In genomic region chr11:97150411-97151330, GRCm38 (mm10) we compare ENCODE assay signal across 8 mouse cellular contexts. TPM values are rescaled to one million over a fixed set of nuclear protein-coding genes. Genes with fewer than 3 reads are reported as not detected.
DNase-seq lines count a peak whose midpoint lies in the region; ATAC-seq and TF ChIP-seq lines count a peak whose summit lies in the region.

No protein-coding gene starts in this region.

- in situ Hi-C loops in ES-E14 (cut with MboI; ENCODE audit: low sequenced_read_pairs in 2 of 2, unreplicated experiment in 2 of 2): loop anchor here (25.0 kb wide), 3 partner anchors 1087 to 1863 kb away; partner anchors contain the start of gene Top2a (in 1 of the 2)

- H3K9ac ChIP-seq in ES-E14 (ENCODE audit: insufficient read depth, low read depth, low read length, poor library complexity, severe bottlenecking): peak overlapping the region; percentile 86
- peak overlapping the region; percentile 85 for H3K9ac ChIP-seq in forebrain, embryonic 15.5 days (replicated peaks)
- H3K9ac ChIP-seq in lung, embryonic 15.5 days: peak overlapping the region; percentile 70

- peak overlapping the region; percentile 68 for H3K27ac ChIP-seq in ES-E14 (ENCODE audit: insufficient read depth, low read depth, low read length, poor library complexity, severe bottlenecking)
- peak overlapping the region; percentile 90 for H3K27ac ChIP-seq in forebrain, embryonic 15.5 days (replicated peaks)
- peak overlapping the region; percentile 95 for H3K27ac ChIP-seq in lung, embryonic 15.5 days

- WGBS in forebrain, embryonic 15.5 days: under 1% methylated on average over 93 of the region's 102 CpGs
- WGBS in lung, embryonic 15.5 days: under 1% methylated on average over 69 of the region's 102 CpGs

- no peak for DNase-seq in ES-E14 (ENCODE audit: low read depth, low spot score)
- DNase-seq in cerebellum, adult 11 months: peak; percentile 82
- DNase-seq in heart, postnatal 36 days: peak; percentile 41 to 55
- DNase-seq in layer of hippocampus, postnatal 10 days (ENCODE audit: low spot score in 2 of 2): peak; percentile 69 to 76
- DNase-seq in spleen, postnatal 36 days (ENCODE audit: low spot score in 2 of 2): no peak

- H3K4me1 ChIP-seq in ES-E14 (ENCODE audit: control insufficient read depth in 2 of 2, insufficient read depth in 2 of 2, low read length in 2 of 2, poor library complexity in 1 of 2): peaks cover 4 to 30% of the 10 kb centered on the region in 2 experiments; a peak in 3 of 4 replicates
- H3K4me1 ChIP-seq in forebrain, embryonic 15.5 days: peaks cover 39% of the 10 kb centered on the region
- H3K4me1 ChIP-seq in lung, embryonic 15.5 days: peaks cover 49% of the 10 kb centered on the region

- peak overlapping the region; percentile 82 for H3K4me2 ChIP-seq in forebrain, embryonic 15.5 days (replicated peaks)
- H3K4me2 ChIP-seq in lung, embryonic 15.5 days: peak overlapping the region; percentile 92

- no peaks in the 10 kb centered on the region for H3K9me3 ChIP-seq in ES-E14 (ENCODE audit: control insufficient read depth, insufficient read depth, low read depth, low read length)
- no peaks in the 10 kb centered on the region for H3K9me3 ChIP-seq in forebrain, embryonic 15.5 days
- H3K9me3 ChIP-seq in lung, embryonic 15.5 days: no peaks in the 10 kb centered on the region

- H3K36me3 ChIP-seq in ES-E14 (ENCODE audit: control insufficient read depth, insufficient read depth, low read length, poor library complexity, severe bottlenecking): no peaks in the 10 kb centered on the region; the same call in 1 of the 2 replicates
- H3K36me3 ChIP-seq in forebrain, embryonic 15.5 days: peaks cover 20% of the 10 kb centered on the region
- H3K36me3 ChIP-seq in lung, embryonic 15.5 days: peaks cover 18% of the 10 kb centered on the region; the same call in 1 of the 2 replicates

- H3K27me3 ChIP-seq in forebrain, embryonic 15.5 days: no peaks in the 10 kb centered on the region
- H3K27me3 ChIP-seq in lung, embryonic 15.5 days: no peaks in the 10 kb centered on the region

- ATAC-seq in forebrain, embryonic 15.5 days (replicated peaks): peak; percentile 71
- ATAC-seq in lung, embryonic 15.5 days (ENCODE audit: borderline replicate concordance, extremely low read depth, low FRiP score, low TSS enrichment): peak; percentile 78
- ATAC-seq in neutrophil, adult 5-6 weeks (ENCODE audit: extremely low read depth, insufficient number of reproducible peaks, low FRiP score, poor library complexity, severe bottlenecking): peak; percentile 11; the same call in 1 of the 2 replicates

- intact Hi-C loops in heart, postnatal 36 days (cut with DNase I): loop anchor here (2.0 kb wide), 1 partner anchor 36 kb away; the partner anchor contains the start of gene Kpnb1

- H3K4me3 ChIP-seq in ES-E14 (ENCODE audit: insufficient read depth in 1 of 2, low read depth in 1 of 2, low read length in 2 of 2, poor library complexity in 1 of 2, severe bottlenecking in 1 of 2): peak overlapping the region; percentile 90 to 92
- H3K4me3 ChIP-seq in forebrain, embryonic 15.5 days: peak overlapping the region; percentile 93
- H3K4me3 ChIP-seq in lung, embryonic 15.5 days: peak overlapping the region; percentile 79

TF ChIP-seq in ES-E14, 5 proteins besides CTCF, POLR2A, EP300 and RAD21:
- no peak for TF ChIP-seq ZNF384 (IDR thresholded peaks at IDR 0.05; ENCODE audit: low read depth, low read length)
- no peak for TF ChIP-seq ZC3H11A (IDR thresholded peaks at IDR 0.05; ENCODE audit: borderline replicate concordance, low read depth, low read length)
- TF ChIP-seq MAFK (IDR thresholded peaks at IDR 0.05; ENCODE audit: insufficient read depth, low read depth, low read length): no peak
- no peak for TF ChIP-seq HCFC1 (IDR thresholded peaks at IDR 0.05; ENCODE audit: borderline replicate concordance, insufficient read depth, low read length)
- no peak for TF ChIP-seq CHD2 (IDR thresholded peaks at IDR 0.05; ENCODE audit: low read depth, low read length)

RNA-seq across cellular contexts. Expression of gene Tbkbp1, which starts 0.6 kb away (rescaled TPM):
- 3.5 and 4.5 TPM in 2 replicates for total RNA-seq in ES-E14 (2012; rRNA removed)
- 6.2 and 7.6 TPM in 2 replicates for polyA plus RNA-seq in forebrain, embryonic 15.5 days (2015; fragmentation: Nextera tagmentation; extraction: Ambion mirVana)
- 10 to 100 TPM; 11.0 to 15.3 TPM for total RNA-seq in heart, postnatal 36 days (2021)
- 10 to 100 TPM; 54.4 to 60.4 TPM for total RNA-seq in layer of hippocampus, postnatal 10 days (2021)
- 7.9 and 8.6 TPM in 2 replicates for polyA plus RNA-seq in lung, embryonic 15.5 days (2015; fragmentation: Nextera tagmentation; extraction: Ambion mirVana)
- 11.3 and 13.2 TPM in 2 replicates for total RNA-seq in neutrophil, adult 5-6 weeks (2017)

RNA-seq across cellular contexts. Expression of gene Tbx21, which starts 35.5 kb away (rescaled TPM):
- 0.27 and 0.32 TPM in 2 replicates for total RNA-seq in ES-E14 (2012; rRNA removed)
- 0.22 and 0.42 TPM in 2 replicates for polyA plus RNA-seq in forebrain, embryonic 15.5 days (2015; fragmentation: Nextera tagmentation; extraction: Ambion mirVana)
- not detected for total RNA-seq in heart, postnatal 36 days (2021)
- total RNA-seq in layer of hippocampus, postnatal 10 days (2021): under 1 TPM; 0.18 TPM
- polyA plus RNA-seq in lung, embryonic 15.5 days (2015; fragmentation: Nextera tagmentation; extraction: Ambion mirVana): 0.07 TPM in 1 of 2 replicates, not detected in the other
- 1.3 and 1.4 TPM in 2 replicates for total RNA-seq in neutrophil, adult 5-6 weeks (2017)

RNA-seq across cellular contexts. Expression of gene Kpnb1, which starts 37.0 kb away (rescaled TPM):
- total RNA-seq in ES-E14 (2012; rRNA removed): 272 and 369 TPM in 2 replicates
- polyA plus RNA-seq in forebrain, embryonic 15.5 days (2015; fragmentation: Nextera tagmentation; extraction: Ambion mirVana): 40.6 and 41.8 TPM in 2 replicates
- 10 to 100 TPM; 83.7 to 85.7 TPM for total RNA-seq in heart, postnatal 36 days (2021)
- 100 to 1,000 TPM; 125 to 136 TPM for total RNA-seq in layer of hippocampus, postnatal 10 days (2021)
- 50.5 and 52.5 TPM in 2 replicates for polyA plus RNA-seq in lung, embryonic 15.5 days (2015; fragmentation: Nextera tagmentation; extraction: Ambion mirVana)
- 149 and 179 TPM in 2 replicates for total RNA-seq in neutrophil, adult 5-6 weeks (2017)

Comparison
In these comparisons a context has a peak if more than half of its experiments do, and no peak if none do; other contexts are left out.
1. DNase-seq: peak in cerebellum, adult 11 months (single experiment), heart, postnatal 36 days (2 of 2) and layer of hippocampus, postnatal 10 days (2 of 2); none in ES-E14 (single experiment) and spleen, postnatal 36 days (0 of 2).
2. ATAC-seq: peak in every context shown above with its lines; median percentile 78 in lung, embryonic 15.5 days; 71 in forebrain, embryonic 15.5 days; 11 in neutrophil, adult 5-6 weeks.
3. Peak in every context shown above with its lines, with median percentiles within 50 percentile points of each other: H3K27ac ChIP-seq, H3K4me3 ChIP-seq and H3K9ac ChIP-seq.